Mouse (Mus musculus) brown adipose tissue, adult 24 weeks (tissue): ENCODE data around the gene Slc4a3. TPM values are rescaled to one million over a fixed set of nuclear protein-coding genes. Genes with fewer than 3 reads are reported as not detected.

Source experiments
- H3K27ac ChIP-seq: fragments of 200-500 bp; replicated peaks from 2 replicates; pipeline ENCODE4 v1.5.1; 2012; ENCODE audit warnings: low read depth, mild to moderate bottlenecking, low read length
- H3K4me1 ChIP-seq: fragments of 200-500 bp; 2 replicates; pipeline ENCODE4 v1.6.1; 2012; ENCODE audit warnings: low read length, mixed read lengths; ENCODE audit not compliant: control insufficient read depth, insufficient read depth, insufficient read length
- H3K4me3 ChIP-seq: fragments of 200-500 bp; 2 replicates; pipeline ENCODE4 v1.5.1; 2012; ENCODE audit warnings: low read depth, mild to moderate bottlenecking, low read length, moderate library complexity; ENCODE audit not compliant: insufficient read depth
- polyA plus RNA-seq: library from polyadenylated mRNA; stranded (reverse); fragments of >200 nt; gene quantifications from 2 replicates; pipeline ENCODE4 v1.2.4, GENCODE M21; 2012; ENCODE audit not compliant: missing spikeins, insufficient read depth, insufficient read length

The Slc4a3 gene
- 2.3 and 3.3 TPM in 2 replicates for polyA plus RNA-seq

- no peaks in the 10 kb centered on the region for H3K4me1 ChIP-seq
- H3K4me3 ChIP-seq = peak within 1 kb of the TSS; percentile 93
- H3K27ac ChIP-seq = no peak within 1 kb of the TSS
These were observed at the start of gene Slc4a3 for GRCm38 (mm10) chr1:75545965-75546956. Gene Slc4a3 (plus strand): TSS chr1:75546266.

GRCm38 (mm10) chr1:75498897-75499296 is 47.2 kb upstream of the Slc4a3 start:
- H3K27ac ChIP-seq = no peak overlapping the region
- H3K4me1 ChIP-seq = no peaks in the 10 kb centered on the region
- no peak overlapping the region for H3K4me3 ChIP-seq

GRCm38 (mm10) chr1:75499441-75499840 is 46.6 kb upstream of the Slc4a3 start:
- Histone ChIP-seq H3K4me3 (no peak overlapping the region), H3K27ac (no peak overlapping the region), H3K4me1 (no peaks in the 10 kb centered on the region)

- H3K27ac ChIP-seq = no peak overlapping the region
- no peaks in the 10 kb centered on the region for H3K4me1 ChIP-seq
- no peak overlapping the region for H3K4me3 ChIP-seq
These were observed 44.2 kb upstream of the Slc4a3 start for GRCm38 (mm10) chr1:75501905-75502304.

- Histone ChIP-seq H3K4me1 (no peaks in the 10 kb centered on the region), H3K27ac (no peak overlapping the region), H3K4me3 (no peak overlapping the region)
These were observed 43.0 kb upstream of the Slc4a3 start for GRCm38 (mm10) chr1:75502945-75503650.

- Histone ChIP-seq H3K4me3 (no peak overlapping the region), H3K4me1 (no peaks in the 10 kb centered on the region), H3K27ac (no peak overlapping the region)
These were observed 42.5 kb upstream of the Slc4a3 start for GRCm38 (mm10) chr1:75503651-75503980.

GRCm38 (mm10) chr1:75504256-75505045 is 41.6 kb upstream of the Slc4a3 start:
- H3K4me3 ChIP-seq = no peak overlapping the region
- H3K27ac ChIP-seq = no peak overlapping the region
- no peaks in the 10 kb centered on the region for H3K4me1 ChIP-seq

GRCm38 (mm10) chr1:75505159-75505955 is 40.7 kb upstream of the Slc4a3 start:
- H3K27ac ChIP-seq = no peak overlapping the region
- peak overlapping the region; percentile 55 for H3K4me3 ChIP-seq
- no peaks in the 10 kb centered on the region for H3K4me1 ChIP-seq

GRCm38 (mm10) chr1:75505956-75506831 is 39.9 kb upstream of the Slc4a3 start, which contains the start of gene Obsl1:
Gene Obsl1 (minus strand): TSS chr1:75506452.
- no peak within 1 kb of the TSS for H3K27ac ChIP-seq
- H3K4me3 ChIP-seq = peak within 1 kb of the TSS; percentile 55
- H3K4me1 ChIP-seq = no peaks in the 10 kb centered on the region

- H3K4me1 ChIP-seq = no peaks in the 10 kb centered on the region
- peak within 1 kb of the TSS; percentile 55 for H3K4me3 ChIP-seq
- H3K27ac ChIP-seq = no peak within 1 kb of the TSS
These were observed 39.1 kb upstream of the Slc4a3 start, which contains the start of gene Inha for GRCm38 (mm10) chr1:75507006-75507405. Gene Inha (plus strand): TSS chr1:75507077.

- H3K27ac ChIP-seq = no peak overlapping the region
- H3K4me1 ChIP-seq = no peaks in the 10 kb centered on the region
- H3K4me3 ChIP-seq = no peak overlapping the region
These were observed 36.5 kb upstream of the Slc4a3 start for GRCm38 (mm10) chr1:75509586-75509985.

- Histone ChIP-seq H3K4me3 (no peak overlapping the region), H3K27ac (no peak overlapping the region), H3K4me1 (no peaks in the 10 kb centered on the region)
These were observed 35.9 kb upstream of the Slc4a3 start for GRCm38 (mm10) chr1:75510154-75510553.

GRCm38 (mm10) chr1:75511437-75512210 is 34.4 kb upstream of the Slc4a3 start:
- no peaks in the 10 kb centered on the region for H3K4me1 ChIP-seq
- H3K4me3 ChIP-seq = no peak overlapping the region
- H3K27ac ChIP-seq = no peak overlapping the region
